Mouse (Mus musculus): ENCODE data around the gene Scgb1b18. TPM values are rescaled to one million over a fixed set of nuclear protein-coding genes. Genes with fewer than 3 reads are reported as not detected.

Gene Scgb1b18
- total RNA-seq (2023), result not detected in 2 replicates

DNA sequence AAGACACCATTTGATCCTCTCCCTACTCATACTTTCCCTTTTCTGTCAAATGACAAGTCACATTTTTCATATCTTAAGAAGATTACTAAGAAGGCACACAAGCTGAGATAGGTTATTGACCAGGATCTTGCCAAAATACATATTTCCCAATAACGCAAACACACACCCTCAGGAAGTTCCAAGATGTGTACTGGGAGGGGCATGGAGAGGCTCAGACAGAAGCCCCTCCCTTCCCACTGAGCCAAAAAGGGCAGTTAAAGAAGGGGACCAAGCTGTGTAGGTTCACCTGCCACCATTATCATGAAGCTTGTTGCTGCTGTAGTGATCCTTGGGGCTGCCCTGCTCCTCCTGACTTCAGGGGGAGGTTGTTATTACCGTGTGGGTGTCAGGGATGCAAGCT, at the start of gene Scgb1b18:
TSS of gene Scgb1b18 (plus strand) at position 301 of the 400 bp plus-strand sequence.

DNA sequence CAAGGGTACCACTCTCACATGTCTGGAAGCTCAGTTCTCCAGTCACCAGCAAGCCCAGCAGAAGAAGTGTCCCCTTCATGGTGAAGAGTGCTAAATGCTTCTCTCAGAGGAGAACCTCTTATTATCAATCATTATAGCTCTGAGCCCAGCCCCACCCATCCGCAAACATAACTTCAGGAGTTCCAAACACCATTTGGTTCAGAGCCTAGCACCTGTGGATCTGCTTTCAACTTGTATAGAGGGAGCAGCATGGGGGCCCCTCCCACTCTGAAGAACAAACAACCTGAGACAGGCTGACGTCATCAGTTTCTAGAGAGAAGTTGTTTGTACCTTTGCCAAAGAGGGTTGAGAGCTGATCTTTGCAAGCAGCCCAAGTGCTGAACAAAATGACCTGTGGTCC, 11.6 kb upstream of the Scgb1b18 start, which contains the start of gene Scgb2b18:
TSS of gene Scgb2b18 (minus strand) at position 101 of the 400 bp plus-strand sequence.

Other genes starting within 250 kb of the Scgb1b18 start
- gene Scgb2b17, start 129.0 kb upstream of the Scgb1b18 start, total RNA-seq (2023), result not detected in 2 replicates
- not detected in 2 replicates for gene Scgb1b17, start 122.1 kb upstream of the Scgb1b18 start, total RNA-seq (2023)
- not detected in 2 replicates for gene Scgb2b18, start 11.7 kb upstream of the Scgb1b18 start, total RNA-seq (2023)
- not detected in 2 replicates for gene Scgb2b19, start 94.8 kb downstream of the Scgb1b18 start, total RNA-seq (2023)
- not detected in 2 replicates for gene Scgb1b19, start 101.7 kb downstream of the Scgb1b18 start, total RNA-seq (2023)
- not detected in 2 replicates for gene Scgb2b20, start 180.8 kb downstream of the Scgb1b18 start, total RNA-seq (2023)
- not detected in 2 replicates for gene Scgb1b20, start 187.7 kb downstream of the Scgb1b18 start, total RNA-seq (2023)

Data from neutrophil, adult 65 days (primary cell).